Mouse (Mus musculus): ENCODE results near the gene Lrrc28. TPM values are rescaled to one million over a fixed set of nuclear protein-coding genes. Genes with fewer than 3 reads are reported as not detected.

Lrrc28 gene
- polyA plus RNA-seq, 1 experiment from 2014 or later = 13.2 TPM

DNA sequence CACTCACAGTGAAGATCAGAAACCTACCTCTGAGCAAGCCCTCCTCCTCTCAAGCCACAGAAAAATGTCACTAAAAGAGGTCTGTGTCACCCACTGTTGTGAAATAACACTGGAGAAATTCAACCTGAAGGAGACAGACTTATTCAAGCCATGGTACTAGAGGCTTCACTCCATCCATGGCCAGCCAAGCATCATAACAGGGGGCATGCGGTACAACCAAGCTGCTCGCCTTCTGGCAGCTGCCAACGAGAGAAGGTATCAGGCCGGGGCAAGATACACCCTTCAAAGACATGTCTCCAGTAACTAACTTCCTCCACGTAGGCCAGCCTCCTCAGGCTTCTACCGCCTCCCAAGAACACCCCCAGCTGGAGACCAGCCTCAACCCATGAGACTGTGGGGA is 40.0 kb downstream of the Lrrc28 start:
- ATAC-seq (ENCODE audit: insufficient number of reproducible peaks, insufficient read depth, low FRiP score, low read depth) = no peak
- Histone ChIP-seq H3K9ac (replicated peaks; ENCODE audit: low read depth, low read length) (no peak overlapping the region), H3K27ac (ENCODE audit: low read length) (no peak overlapping the region), H3K27me3 (ENCODE audit: control insufficient read depth, insufficient read depth, low read length) (no peaks in the 10 kb centered on the region), H3K4me2 (replicated peaks; ENCODE audit: low read depth, low read length) (no peak overlapping the region), H3K4me1 (ENCODE audit: control insufficient read depth, insufficient read depth, low read length) (0 out of 2 replicates have a peak, but pooled peaks cover 7% of the 10 kb centered on the region), H3K4me3 (ENCODE audit: low read depth, low read length) (no peak overlapping the region), H3K9me3 (ENCODE audit: control insufficient read depth, low read depth, low read length) (no peaks in the 10 kb centered on the region), H3K36me3 (ENCODE audit: control insufficient read depth, insufficient read depth, low read length) (no peaks in the 10 kb centered on the region)
- WGBS = 88% methylated on average over 6 of the region's 6 CpGs

DNA sequence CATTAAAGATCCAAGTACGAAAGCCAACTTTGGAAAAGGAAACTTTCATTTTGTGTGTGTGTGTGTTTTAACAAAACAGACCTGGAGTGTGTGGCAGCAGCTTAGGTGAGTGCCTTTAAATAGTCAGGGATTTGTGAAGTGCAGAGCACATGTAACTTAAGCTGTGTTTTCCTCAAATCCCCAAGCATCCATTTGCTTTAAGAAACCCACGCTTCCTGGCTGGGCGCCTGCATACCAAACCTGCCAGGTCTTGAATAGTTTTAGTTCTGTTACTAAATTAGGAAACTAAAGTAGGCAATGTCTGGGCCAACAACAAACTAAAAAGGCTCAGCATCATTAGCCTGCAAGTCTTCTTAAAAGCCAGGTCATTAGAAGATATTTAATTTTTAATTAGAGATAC is 47.0 kb downstream of the Lrrc28 start:
- Histone ChIP-seq H3K4me1 (ENCODE audit: control insufficient read depth, insufficient read depth, low read length) (peaks cover 5% of the 10 kb centered on the region; the same call in 1 of the 2 replicates), H3K27me3 (ENCODE audit: control insufficient read depth, insufficient read depth, low read length) (no peaks in the 10 kb centered on the region), H3K4me3 (ENCODE audit: low read depth, low read length) (no peak overlapping the region), H3K36me3 (ENCODE audit: control insufficient read depth, insufficient read depth, low read length) (no peaks in the 10 kb centered on the region), H3K27ac (ENCODE audit: low read length) (no peak overlapping the region), H3K4me2 (replicated peaks; ENCODE audit: low read depth, low read length) (no peak overlapping the region), H3K9ac (replicated peaks; ENCODE audit: low read depth, low read length) (no peak overlapping the region), H3K9me3 (ENCODE audit: control insufficient read depth, low read depth, low read length) (no peaks in the 10 kb centered on the region)
- no peak for ATAC-seq (ENCODE audit: insufficient number of reproducible peaks, insufficient read depth, low FRiP score, low read depth)
- 62% methylated on average over 3 of the region's 3 CpGs for WGBS

DNA sequence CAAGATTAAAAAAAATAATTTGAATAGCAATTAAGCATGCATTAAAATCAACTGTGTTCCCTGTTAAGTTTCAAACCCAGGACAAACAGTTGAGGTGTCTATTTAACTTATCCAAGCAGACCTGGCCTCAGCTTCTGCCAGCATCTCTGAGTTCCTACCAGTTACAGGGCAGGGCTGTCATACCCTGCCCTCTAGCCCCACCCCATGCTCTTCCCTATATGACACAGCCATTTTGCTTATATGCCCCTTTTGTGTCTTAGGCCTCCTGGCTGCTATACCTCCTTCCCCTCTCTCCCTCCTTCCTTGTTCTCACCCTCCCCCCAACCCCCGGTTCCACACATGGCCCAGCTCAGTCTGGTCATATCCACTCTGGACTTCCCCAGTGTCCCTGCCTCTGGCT is 48.1 kb downstream of the Lrrc28 start:
- 67% methylated on average over 1 of the region's 1 CpGs for WGBS
- peaks cover 5% of the 10 kb centered on the region; the same call in 1 of the 2 replicates for H3K4me1 ChIP-seq (ENCODE audit: control insufficient read depth, insufficient read depth, low read length)
- H3K27ac ChIP-seq (ENCODE audit: low read length) = no peak overlapping the region
- no peaks in the 10 kb centered on the region for H3K36me3 ChIP-seq (ENCODE audit: control insufficient read depth, insufficient read depth, low read length)
- H3K9me3 ChIP-seq (ENCODE audit: control insufficient read depth, low read depth, low read length) = no peaks in the 10 kb centered on the region
- no peak for ATAC-seq (ENCODE audit: insufficient number of reproducible peaks, insufficient read depth, low FRiP score, low read depth)
- H3K4me2 ChIP-seq (replicated peaks; ENCODE audit: low read depth, low read length) = no peak overlapping the region
- H3K27me3 ChIP-seq (ENCODE audit: control insufficient read depth, insufficient read depth, low read length) = no peaks in the 10 kb centered on the region
- H3K4me3 ChIP-seq (ENCODE audit: low read depth, low read length) = no peak overlapping the region
- no peak overlapping the region for H3K9ac ChIP-seq (replicated peaks; ENCODE audit: low read depth, low read length)

DNA sequence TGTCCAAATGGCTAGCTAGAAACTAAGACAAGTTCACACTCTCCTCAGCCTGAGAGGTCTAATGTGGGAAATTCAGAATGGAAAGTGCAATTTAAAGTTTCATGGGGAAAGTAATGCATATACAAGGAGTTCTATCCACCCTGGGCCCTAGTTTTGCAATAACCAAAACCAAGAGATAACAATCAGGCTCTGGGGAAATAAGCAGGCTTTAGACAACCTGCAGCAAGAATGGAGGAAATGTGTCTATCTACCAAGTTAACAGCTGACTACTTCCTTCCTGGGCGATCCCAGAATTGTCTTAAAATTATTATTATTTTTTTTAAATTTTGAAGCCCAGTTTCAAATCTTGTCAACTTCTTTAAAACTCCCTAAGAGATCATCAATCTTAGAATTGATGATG is 48.7 kb downstream of the Lrrc28 start:
- H3K9me3 ChIP-seq (ENCODE audit: control insufficient read depth, low read depth, low read length) = no peaks in the 10 kb centered on the region
- peaks cover 5% of the 10 kb centered on the region; the same call in 1 of the 2 replicates for H3K4me1 ChIP-seq (ENCODE audit: control insufficient read depth, insufficient read depth, low read length)
- H3K4me2 ChIP-seq (replicated peaks; ENCODE audit: low read depth, low read length) = no peak overlapping the region
- no peak for ATAC-seq (ENCODE audit: insufficient number of reproducible peaks, insufficient read depth, low FRiP score, low read depth)
- WGBS = 84% methylated on average over 1 of the region's 1 CpGs
- no peak overlapping the region for H3K9ac ChIP-seq (replicated peaks; ENCODE audit: low read depth, low read length)
- H3K27ac ChIP-seq (ENCODE audit: low read length) = no peak overlapping the region
- H3K4me3 ChIP-seq (ENCODE audit: low read depth, low read length) = no peak overlapping the region
- no peaks in the 10 kb centered on the region for H3K27me3 ChIP-seq (ENCODE audit: control insufficient read depth, insufficient read depth, low read length)
- H3K36me3 ChIP-seq (ENCODE audit: control insufficient read depth, insufficient read depth, low read length) = no peaks in the 10 kb centered on the region

DNA sequence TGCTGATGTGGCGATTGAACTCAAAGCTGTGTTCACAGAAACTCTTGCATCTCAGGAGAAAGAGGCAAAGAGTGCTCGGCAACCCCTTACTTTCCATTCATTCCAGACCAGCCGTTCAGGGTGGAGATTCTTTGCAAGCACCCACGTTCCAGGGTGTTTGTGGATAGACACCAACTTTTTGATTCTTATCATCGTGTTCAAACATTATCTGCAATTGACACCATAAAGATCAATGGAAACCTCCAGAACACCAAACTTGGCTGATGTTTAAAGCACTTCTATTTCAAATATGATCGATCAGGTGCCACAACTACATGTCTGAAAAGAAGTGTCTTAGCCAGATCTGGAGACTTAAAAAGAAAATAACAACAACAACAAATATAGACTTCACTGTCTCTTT is 51.2 kb downstream of the Lrrc28 start:
- Histone ChIP-seq H3K4me2 (replicated peaks; ENCODE audit: low read depth, low read length) (no peak overlapping the region), H3K36me3 (ENCODE audit: control insufficient read depth, insufficient read depth, low read length) (no peaks in the 10 kb centered on the region), H3K4me3 (ENCODE audit: low read depth, low read length) (no peak overlapping the region), H3K4me1 (ENCODE audit: control insufficient read depth, insufficient read depth, low read length) (no peaks in the 10 kb centered on the region), H3K9me3 (ENCODE audit: control insufficient read depth, low read depth, low read length) (no peaks in the 10 kb centered on the region), H3K27me3 (ENCODE audit: control insufficient read depth, insufficient read depth, low read length) (no peaks in the 10 kb centered on the region), H3K27ac (ENCODE audit: low read length) (no peak overlapping the region), H3K9ac (replicated peaks; ENCODE audit: low read depth, low read length) (no peak overlapping the region)
- WGBS = 80% methylated on average over 6 of the region's 6 CpGs
- no peak for ATAC-seq (ENCODE audit: insufficient number of reproducible peaks, insufficient read depth, low FRiP score, low read depth)

DNA sequence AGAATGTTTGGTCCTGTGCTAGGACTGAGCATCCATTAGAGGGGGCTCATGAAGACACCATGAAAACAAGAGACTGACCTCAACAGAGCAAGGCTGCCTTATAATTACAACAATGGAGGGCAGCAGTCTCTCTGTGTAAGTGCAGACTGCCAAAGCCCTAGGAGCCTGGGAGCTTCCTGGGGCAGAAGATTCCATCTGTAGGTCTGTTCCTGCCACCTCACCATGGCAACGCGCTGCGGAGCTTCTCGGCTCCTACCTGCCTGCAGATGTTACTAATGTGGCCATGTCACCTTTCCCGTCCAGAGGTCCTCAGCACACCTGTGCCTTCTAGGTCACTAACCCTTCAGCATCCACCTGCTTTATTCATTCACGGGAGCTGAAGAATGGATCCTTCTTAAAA is 52.4 kb downstream of the Lrrc28 start:
- Histone ChIP-seq H3K9me3 (ENCODE audit: control insufficient read depth, low read depth, low read length) (no peaks in the 10 kb centered on the region), H3K4me1 (ENCODE audit: control insufficient read depth, insufficient read depth, low read length) (no peaks in the 10 kb centered on the region), H3K27ac (ENCODE audit: low read length) (no peak overlapping the region)

DNA sequence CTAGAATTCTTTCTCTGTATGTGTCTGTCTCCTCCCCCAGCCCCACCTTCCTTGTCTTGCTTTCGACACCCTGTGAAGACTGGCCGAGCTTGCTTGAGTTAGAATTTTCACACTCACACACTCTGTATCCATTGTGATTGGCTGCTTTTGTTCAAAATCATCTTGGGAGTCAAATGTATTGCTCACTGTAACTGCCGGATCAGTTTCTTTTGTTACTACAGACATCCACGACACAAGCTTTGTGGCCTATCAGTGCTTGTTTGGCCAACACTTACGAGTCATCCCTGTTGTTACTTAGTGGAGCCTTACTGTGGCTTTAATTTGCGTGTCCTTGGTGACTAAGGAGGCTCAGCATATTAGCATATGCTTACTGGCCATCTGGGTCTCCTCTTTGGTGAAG is 56.3 kb downstream of the Lrrc28 start:
- no peak overlapping the region for H3K9ac ChIP-seq (replicated peaks; ENCODE audit: low read depth, low read length)
- H3K4me1 ChIP-seq (ENCODE audit: control insufficient read depth, insufficient read depth, low read length) = no peaks in the 10 kb centered on the region
- 78% methylated on average over 6 of the region's 6 CpGs for WGBS
- no peaks in the 10 kb centered on the region for H3K9me3 ChIP-seq (ENCODE audit: control insufficient read depth, low read depth, low read length)
- H3K36me3 ChIP-seq (ENCODE audit: control insufficient read depth, insufficient read depth, low read length) = no peaks in the 10 kb centered on the region
- no peaks in the 10 kb centered on the region for H3K27me3 ChIP-seq (ENCODE audit: control insufficient read depth, insufficient read depth, low read length)
- no peak for ATAC-seq (ENCODE audit: insufficient number of reproducible peaks, insufficient read depth, low FRiP score, low read depth)
- H3K27ac ChIP-seq (ENCODE audit: low read length) = no peak overlapping the region
- no peak overlapping the region for H3K4me2 ChIP-seq (replicated peaks; ENCODE audit: low read depth, low read length)
- H3K4me3 ChIP-seq (ENCODE audit: low read depth, low read length) = no peak overlapping the region

More for the DNA sequence above, 52.4 kb downstream of the Lrrc28 start:
- no peak overlapping the region for H3K4me2 ChIP-seq (replicated peaks; ENCODE audit: low read depth, low read length)
- H3K4me3 ChIP-seq (ENCODE audit: low read depth, low read length) = no peak overlapping the region
- no peaks in the 10 kb centered on the region for H3K36me3 ChIP-seq (ENCODE audit: control insufficient read depth, insufficient read depth, low read length)
- H3K9ac ChIP-seq (replicated peaks; ENCODE audit: low read depth, low read length) = no peak overlapping the region
- H3K27me3 ChIP-seq (ENCODE audit: control insufficient read depth, insufficient read depth, low read length) = no peaks in the 10 kb centered on the region
- 86% methylated on average over 6 of the region's 6 CpGs for WGBS
- no peak for ATAC-seq (ENCODE audit: insufficient number of reproducible peaks, insufficient read depth, low FRiP score, low read depth)

DNA sequence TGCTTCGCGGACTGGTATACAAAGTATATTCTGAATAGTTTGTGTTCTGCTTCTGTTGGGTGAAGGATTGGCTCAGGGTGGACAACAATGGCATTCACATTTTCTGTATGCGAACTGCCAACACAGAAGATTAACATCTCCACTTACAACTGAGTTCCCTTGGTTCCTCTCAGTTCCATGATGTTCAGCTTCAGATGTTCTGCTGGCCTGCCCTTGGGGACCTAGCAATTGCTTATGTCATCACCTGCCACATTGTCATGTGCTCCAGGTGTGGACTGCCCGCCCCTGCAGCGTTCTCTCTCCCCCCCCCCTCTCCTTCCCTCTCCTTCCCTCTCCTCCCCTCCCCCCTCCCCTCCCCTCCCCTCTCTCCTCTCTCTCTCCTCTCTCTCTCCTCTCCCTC is 58.6 kb downstream of the Lrrc28 start:
- WGBS = 72% methylated on average over 5 of the region's 5 CpGs
- H3K4me2 ChIP-seq (replicated peaks; ENCODE audit: low read depth, low read length) = no peak overlapping the region
- ATAC-seq (ENCODE audit: insufficient number of reproducible peaks, insufficient read depth, low FRiP score, low read depth) = no peak

DNA sequence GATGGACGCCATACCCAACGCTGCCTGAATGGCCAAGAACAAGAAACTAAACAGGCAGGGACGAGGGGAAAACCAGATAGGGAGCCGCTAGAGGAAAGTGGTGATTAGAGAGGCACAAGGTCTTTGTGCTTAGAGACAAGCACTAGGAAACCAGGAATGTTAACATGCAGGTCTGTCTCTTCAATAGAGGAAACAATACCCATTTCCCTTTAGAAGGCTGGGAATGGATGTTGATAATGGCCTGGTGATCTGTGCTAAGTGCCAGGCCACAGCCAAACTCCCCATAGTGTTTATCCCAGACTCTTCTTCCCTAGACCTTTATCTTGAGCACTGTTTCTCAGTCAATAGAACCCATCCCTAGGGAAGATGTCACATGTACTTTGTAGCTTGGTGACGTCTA is 61.2 kb downstream of the Lrrc28 start:
- no peaks in the 10 kb centered on the region for H3K27me3 ChIP-seq (ENCODE audit: control insufficient read depth, insufficient read depth, low read length)
- no peaks in the 10 kb centered on the region for H3K4me1 ChIP-seq (ENCODE audit: control insufficient read depth, insufficient read depth, low read length)
- no peak for ATAC-seq (ENCODE audit: insufficient number of reproducible peaks, insufficient read depth, low FRiP score, low read depth)
- H3K36me3 ChIP-seq (ENCODE audit: control insufficient read depth, insufficient read depth, low read length) = no peaks in the 10 kb centered on the region
- H3K27ac ChIP-seq (ENCODE audit: low read length) = no peak overlapping the region
- WGBS = 79% methylated on average over 5 of the region's 5 CpGs
- no peak overlapping the region for H3K9ac ChIP-seq (replicated peaks; ENCODE audit: low read depth, low read length)
- H3K4me2 ChIP-seq (replicated peaks; ENCODE audit: low read depth, low read length) = no peak overlapping the region
- no peaks in the 10 kb centered on the region for H3K9me3 ChIP-seq (ENCODE audit: control insufficient read depth, low read depth, low read length)
- H3K4me3 ChIP-seq (ENCODE audit: low read depth, low read length) = no peak overlapping the region

More for the DNA sequence above, 58.6 kb downstream of the Lrrc28 start:
- Histone ChIP-seq H3K27me3 (ENCODE audit: control insufficient read depth, insufficient read depth, low read length) (no peaks in the 10 kb centered on the region), H3K9me3 (ENCODE audit: control insufficient read depth, low read depth, low read length) (no peaks in the 10 kb centered on the region), H3K4me3 (ENCODE audit: low read depth, low read length) (no peak overlapping the region), H3K27ac (ENCODE audit: low read length) (no peak overlapping the region), H3K9ac (replicated peaks; ENCODE audit: low read depth, low read length) (no peak overlapping the region), H3K36me3 (ENCODE audit: control insufficient read depth, insufficient read depth, low read length) (no peaks in the 10 kb centered on the region), H3K4me1 (ENCODE audit: control insufficient read depth, insufficient read depth, low read length) (no peaks in the 10 kb centered on the region)
